Mouse (Mus musculus) 3T3-L1 (cell line): ENCODE results near the gene Iqcf3.

ENCODE experiments used
- DNase-seq: peaks from one replicate; pipeline ENCODE4 v3.0.0-alpha.2; 2015; ENCODE audit warnings: low read depth, low spot score

The Iqcf3 gene

GRCm38 (mm10) chr9:106454071-106454761 lies 107.2 kb downstream of the Iqcf3 start:
- DNase-seq, result peak; percentile 57

- peak; percentile 73 for DNase-seq
Observed at GRCm38 (mm10) chr9:106453271-106454070, 108.0 kb downstream of the Iqcf3 start, which contains the start of gene Pcbp4. Gene Pcbp4, plus strand, starts transcription at chr9:106453291.
